Mouse (Mus musculus) ovary, adult 18-20 months (tissue): ENCODE results near the gene Ndufb8.

Experiments
- DNase-seq: peaks from one replicate; pipeline ENCODE4 v3.0.0; 2022; ENCODE audit warnings: low spot score, mixed read lengths

The Ndufb8 gene

DNA sequence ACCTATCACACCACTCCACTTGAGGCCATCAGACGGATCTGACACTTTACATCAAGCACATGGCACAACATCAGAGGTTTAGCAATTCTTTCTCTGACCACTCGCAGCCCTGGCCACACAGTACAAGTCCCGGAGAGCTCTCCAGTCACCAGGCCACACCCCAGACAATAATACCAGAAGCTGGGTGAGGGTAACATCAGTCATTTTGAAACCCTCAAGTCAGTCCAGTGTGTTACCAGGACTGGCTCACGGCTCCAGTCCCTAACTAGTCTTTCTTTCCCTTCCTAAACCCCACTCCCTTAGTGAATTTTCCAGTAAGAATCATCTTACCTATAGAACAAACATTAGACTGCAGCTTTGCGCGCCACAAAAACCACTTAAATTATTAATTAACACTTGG, 25.2 kb downstream of the Ndufb8 start:
- no peak for DNase-seq

DNA sequence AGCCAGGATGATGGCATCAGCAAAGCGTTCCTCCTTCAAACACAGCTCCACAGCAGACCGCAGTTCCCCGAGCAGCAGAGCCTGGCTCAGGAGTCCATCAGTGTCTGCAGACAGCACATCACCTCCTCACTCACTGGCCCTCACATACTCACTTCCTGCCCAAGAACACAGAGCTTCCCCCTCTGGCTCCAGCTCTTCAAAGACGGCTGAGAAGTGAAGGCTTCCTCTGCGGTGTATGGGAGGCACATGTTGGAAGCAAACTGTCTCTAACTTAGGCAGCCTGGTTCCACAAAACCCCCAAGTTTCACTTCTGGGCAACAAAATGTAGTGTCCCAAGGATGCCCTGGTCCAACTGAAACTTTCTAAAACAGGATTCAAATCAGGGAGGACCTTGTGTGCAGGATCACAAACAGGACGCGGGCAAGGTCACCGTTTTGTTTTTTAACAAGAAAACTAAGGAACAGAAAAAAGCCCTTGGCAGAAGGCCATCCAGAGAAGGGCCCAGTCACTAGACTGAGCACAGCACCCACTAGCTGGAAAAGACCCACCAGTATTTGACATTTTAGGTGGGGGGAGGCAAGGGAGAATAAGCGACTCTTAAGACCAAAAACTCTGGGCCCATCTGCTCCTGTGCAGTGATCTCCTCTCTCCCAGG, 29.6 kb downstream of the Ndufb8 start:
- peak; percentile 40 for DNase-seq

DNA sequence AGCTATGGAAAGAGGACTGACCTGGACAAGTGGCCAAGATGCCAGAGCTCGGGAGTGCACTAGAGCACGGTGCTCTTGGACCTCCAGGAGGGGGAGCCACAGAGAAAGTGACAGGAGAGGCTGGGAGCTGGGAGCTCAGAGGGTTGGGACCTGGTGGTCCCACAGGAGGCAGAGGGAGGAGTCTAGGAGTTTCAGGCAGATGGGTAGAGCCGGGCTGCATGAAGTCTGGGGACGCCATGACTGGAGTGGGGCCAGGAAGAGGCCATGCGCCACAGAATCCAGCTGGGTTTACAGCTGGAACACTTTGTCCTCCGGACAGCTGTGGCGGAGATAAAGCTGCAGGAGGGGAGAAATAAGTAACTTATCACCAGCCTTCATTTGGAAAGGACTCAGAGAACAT, 36.1 kb downstream of the Ndufb8 start:
- DNase-seq = peak; percentile 14

DNA sequence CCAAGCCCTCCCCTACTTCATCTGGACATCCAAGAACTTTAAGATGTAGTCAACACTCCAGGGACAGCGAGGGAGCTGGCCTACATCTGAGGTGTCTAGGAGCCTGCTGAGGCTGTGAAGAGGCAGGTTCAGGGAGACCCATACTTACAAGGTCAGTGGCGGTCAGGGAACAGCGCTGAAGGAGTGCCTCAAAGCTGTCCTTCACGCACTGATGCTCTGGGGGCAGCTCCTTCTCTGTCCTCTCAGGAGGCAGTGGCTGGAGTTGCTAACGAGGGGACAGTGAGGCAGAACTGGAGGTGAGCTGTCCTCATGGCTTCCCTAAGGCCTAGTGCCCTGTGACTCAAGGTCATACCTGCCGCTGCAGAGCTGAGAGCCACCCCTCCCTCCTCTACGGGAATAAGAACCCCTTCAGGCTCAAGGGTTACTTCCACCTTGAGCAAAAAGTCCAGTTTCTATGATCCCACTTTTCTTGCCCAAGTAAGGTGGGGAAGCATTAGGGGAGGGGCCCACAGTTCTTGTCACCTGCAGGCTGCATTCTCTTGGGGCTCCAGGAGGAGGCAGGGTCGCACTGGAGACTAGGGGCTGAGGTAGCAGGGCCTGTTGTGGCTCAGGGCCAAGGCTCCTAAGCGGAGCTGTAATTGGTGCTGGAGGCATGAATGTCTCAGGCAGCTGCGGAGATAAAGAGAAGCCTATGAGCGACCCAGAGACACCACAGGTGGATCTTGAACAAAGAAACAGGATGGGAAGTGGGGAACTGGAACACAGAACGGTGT, 37.1 kb downstream of the Ndufb8 start:
- no peak for DNase-seq

DNA sequence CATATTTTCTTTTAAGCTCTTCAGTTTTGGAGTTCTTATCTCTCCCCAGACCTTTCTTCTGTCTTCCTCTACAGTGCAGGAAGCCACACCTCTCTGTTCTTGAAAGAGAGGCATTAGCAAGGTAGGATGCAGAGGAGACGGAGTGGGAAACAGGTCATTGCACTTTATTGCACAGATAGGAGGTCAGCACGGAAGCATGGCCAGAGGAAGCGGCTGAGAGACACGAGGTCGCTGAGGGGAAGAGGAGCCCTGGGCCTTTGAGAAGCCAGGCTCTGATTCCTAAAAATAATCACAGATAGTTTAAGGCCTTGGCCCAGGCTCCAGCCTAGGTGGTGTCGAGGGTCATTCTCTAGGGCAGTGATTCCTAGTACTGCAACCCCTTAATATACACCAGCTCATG, 39.5 kb downstream of the Ndufb8 start:
- no peak for DNase-seq

DNA sequence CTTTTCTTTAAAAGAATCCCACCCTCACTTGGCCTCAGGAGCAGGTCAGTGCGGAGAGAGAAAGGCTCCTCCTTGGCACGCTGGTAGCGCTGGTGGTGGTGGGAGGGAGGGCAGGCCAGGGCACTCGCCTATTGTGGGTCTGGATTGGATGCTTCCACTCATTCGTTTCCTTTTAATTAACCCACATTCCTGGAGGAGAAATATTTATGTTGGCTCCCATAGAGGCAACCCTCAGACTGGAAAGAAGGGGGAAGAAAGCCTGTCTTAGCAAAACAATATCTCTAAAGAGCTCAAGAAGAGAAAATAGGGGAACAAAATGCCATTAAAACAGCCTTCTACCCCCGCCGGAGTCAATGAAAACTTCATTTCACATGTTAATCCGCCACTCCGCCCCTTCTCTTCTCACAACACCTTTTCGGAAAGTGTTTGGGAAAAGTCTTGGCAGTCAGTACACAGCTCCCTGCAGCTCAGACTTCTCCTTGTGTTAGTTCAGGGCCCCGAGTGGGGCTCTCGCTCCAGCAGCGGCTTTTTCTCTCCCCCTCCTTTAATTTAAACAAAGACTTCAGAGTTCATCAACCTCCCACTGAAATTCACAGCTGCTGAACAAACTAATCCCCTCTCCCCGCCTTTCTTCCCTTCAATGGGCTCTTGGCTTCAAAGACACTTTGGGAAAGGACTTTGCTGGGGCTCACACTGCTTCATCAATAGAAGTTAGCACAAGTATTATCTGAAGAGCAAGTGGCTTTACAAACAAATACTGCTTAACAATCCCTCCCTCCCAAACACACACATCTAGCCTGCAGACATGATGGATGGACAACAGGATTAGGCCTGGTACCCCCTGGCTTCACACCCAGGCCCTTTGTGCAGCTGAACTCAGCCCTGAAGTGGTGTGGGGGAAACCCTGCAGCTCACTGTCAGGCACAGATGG, 40.5 kb downstream of the Ndufb8 start:
- no peak for DNase-seq

DNA sequence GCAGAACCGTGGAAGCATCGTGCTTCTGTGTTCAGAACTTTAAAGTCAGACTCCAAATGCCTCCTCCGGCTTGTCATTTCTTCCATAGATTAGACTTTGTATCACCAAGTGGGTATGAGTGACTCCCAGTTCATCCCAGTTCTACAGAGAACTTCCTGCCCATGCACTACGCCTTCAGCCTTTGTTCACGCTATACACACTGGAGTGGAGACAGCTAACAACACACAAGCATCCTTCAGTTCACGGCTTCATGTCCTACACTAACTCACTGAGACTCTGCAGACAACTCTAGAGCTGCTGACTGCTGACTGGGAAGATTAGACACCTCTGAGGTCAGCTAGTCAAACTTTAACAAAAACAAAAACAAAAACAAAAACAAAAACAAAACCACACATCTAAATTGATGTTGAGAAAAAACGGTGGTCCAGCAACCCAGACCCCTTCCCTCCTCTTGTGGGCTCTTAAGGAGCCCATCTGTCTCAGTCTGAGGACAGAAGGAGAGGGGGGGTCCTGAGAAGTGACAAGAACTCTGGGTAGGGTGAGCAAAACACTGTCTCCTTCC, 41.2 kb downstream of the Ndufb8 start:
- DNase-seq = no peak

DNA sequence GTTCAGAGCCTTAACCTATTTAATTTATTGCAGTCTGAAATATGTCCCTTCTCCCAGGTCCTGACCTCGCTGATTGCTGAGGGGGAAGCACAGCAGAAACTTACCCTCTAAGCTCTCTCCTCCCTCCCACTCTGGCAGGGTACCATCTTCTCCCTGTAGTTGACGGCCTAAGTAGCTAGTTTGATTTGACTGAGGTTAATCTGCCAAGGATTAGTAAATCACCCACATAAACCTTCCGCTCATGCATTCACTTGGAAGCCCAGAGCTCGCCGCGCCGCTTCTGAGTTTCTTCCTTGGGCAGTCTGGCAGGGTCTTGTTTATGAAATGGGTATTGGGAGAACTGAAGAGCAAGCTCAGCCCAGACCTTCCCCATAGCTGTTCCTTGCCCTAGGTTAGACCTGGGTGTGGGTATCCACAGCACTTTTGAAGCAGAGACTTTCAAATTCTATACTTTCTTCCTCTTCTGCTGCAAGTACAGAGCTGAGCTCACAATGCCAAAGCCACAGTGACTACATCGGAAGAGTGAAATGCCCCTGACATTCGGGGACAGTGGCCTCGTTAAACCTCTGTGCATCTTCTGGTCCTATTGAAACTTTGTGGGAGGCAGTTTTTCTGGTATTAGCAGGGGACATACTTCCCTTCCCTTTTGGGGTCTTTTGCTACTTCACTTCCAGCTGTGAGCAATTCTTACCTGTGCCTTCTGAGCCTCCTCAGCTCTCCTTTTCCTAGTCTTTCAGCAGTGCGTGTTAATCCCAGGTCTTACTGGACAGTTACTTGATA, 42.0 kb downstream of the Ndufb8 start:
- no peak for DNase-seq

DNA sequence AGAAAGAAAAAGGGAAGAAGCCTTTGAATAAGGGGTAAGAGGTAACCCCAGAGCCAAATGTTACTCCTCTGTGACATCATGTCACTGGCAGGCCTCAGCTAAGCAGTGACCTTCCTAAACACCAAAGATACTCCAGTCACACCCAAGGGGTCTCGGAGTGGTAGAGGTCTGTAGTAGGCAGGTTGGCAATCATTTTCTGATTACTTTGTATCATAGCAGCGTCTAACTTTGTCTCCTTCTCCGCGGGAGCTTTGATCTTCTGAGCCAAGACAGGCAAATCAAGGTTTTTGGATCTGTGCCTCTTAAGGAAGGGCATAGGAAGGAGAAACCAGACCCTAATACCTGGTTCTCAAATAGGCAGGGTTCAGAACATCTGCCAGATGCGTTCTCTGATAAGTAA, 42.6 kb downstream of the Ndufb8 start:
- DNase-seq = no peak

DNA sequence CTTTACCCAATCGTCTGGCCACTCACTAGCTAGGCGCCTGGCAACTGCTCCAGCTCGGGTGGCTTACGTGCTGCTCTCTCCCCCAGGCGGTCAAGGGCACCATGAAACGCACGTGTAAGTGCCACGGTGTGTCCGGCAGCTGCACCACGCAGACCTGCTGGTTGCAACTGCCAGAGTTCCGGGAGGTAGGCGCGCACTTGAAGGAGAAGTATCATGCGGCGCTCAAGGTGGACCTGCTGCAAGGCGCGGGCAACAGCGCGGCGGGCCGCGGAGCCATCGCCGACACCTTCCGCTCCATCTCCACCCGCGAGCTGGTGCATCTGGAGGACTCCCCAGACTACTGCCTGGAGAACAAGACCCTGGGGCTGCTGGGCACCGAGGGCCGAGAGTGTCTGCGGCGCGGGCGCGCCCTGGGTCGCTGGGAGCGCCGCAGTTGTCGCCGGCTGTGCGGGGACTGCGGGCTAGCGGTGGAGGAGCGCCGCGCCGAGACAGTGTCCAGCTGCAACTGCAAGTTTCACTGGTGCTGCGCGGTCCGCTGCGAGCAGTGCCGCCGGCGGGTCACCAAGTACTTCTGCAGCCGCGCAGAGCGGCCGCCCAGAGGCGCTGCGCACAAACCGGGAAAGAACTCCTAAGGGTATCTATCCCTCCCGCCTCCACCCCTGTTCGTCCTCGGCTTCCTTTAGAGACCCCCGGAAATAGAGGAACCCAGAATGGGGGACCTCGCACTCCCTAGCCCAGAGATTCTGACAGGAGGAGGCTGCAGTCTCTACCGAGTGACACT, 43.6 kb downstream of the Ndufb8 start:
- DNase-seq = no peak

DNA sequence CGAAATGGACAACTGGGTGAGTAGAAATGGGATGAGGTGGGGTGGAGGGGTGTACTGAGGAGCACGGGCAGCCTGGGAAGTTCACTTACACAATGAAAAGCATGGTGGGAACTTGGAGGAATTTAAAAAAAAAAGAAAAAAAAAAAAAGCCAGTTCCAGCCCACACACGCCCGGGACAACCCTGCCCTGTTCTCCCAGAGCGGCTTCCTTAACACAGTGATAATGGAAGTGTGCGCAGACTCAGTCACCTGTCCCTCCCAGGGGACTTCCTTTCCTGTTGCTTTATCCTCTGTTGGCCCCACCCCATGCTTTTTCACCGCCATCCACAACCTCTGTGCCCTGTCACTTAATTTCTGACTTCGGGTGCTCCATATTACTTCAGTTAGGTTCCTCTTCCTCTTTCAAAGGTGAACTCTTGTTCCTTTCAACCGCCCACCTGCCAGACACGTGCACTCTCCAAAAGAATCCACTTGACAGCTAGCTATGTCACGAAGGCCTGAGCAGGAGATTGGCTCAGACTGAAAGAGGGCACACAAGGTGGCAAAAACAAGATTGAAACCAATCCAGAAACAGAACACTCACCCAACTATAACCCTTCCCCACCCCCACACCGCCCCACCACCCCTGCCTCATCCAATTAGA, 44.6 kb downstream of the Ndufb8 start:
- DNase-seq = no peak

DNA sequence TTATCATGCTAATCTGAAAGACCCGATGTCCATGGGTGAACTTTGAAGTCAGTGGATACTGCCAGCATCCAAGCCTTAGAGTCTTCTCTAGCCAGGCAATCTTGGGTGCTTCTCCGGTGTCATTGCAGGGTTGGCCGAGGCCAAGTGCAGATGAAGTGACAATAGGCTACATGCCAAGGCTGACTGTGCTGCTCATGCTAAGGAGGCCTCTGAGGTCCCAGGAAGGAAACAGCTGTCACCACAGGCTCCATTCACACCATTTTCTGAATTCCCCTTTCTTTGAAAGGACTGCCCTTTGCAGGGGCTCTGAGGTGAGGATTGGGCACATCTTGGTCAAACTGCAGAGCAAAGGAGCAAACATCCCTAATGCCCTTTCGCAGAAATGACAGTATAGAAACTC, 52.5 kb downstream of the Ndufb8 start:
- no peak for DNase-seq

DNA sequence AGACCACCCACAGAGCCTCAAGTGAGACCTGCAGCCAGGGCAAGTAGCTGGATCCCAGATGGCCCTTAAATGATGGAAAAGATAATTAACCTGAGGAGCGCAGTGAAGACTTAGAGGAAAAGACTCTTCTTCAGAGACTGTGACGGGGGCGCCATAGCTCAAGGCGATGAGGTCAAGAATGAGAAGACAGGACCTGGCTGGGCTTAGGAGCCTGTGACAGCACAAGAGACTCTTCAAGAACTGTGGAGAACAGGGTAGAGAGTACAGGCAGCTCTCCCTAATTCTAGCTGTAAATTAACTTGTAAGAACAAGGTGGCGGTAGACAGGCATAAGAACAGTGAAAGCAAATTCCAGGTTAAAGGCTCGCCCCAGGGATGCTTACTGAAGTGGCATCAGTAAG, 53.3 kb downstream of the Ndufb8 start:
- DNase-seq = no peak

DNA sequence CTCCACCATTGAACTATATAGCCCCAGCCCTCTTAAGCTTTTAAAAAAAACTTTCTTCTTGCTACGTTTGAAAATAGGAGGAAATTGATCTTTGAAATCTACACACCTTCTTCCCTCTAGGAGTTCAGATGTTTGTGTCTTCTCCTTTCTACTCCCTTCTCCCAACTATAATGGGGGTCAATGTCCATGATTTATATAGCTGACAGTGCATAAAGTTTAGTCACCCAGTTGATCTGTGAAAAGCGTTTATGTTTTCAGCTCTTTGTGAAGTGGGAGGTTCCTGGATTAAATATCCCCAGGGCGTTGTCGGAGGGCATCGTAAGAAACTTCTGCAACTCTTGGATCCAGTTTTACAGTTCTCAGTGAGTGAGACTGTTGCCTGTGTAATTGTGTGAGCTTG, 55.0 kb downstream of the Ndufb8 start:
- no peak for DNase-seq

DNA sequence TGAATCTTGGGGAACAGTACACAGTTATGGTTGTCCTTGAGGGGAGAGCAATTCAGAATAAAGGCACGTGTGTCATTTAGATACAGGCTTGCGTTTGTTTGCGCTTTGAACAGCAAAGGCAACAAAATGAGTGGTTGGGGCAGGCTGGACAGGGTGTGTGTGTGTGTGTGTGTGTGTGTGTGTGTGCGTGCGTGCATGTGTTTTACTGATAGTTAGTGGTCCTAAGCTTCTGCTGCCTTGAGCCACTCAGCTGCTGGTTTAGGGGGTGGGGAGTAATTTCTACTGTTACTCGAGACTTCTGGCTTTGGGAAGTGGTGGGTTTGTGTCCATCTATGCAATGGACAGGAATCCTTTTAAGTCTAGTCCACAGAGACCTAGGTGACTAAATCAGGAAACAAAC, 56.3 kb downstream of the Ndufb8 start:
- no peak for DNase-seq
